Mouse (Mus musculus): Measurements from ENCODE around the gene 9430097D07Rik.

The 9430097D07Rik gene

DNA sequence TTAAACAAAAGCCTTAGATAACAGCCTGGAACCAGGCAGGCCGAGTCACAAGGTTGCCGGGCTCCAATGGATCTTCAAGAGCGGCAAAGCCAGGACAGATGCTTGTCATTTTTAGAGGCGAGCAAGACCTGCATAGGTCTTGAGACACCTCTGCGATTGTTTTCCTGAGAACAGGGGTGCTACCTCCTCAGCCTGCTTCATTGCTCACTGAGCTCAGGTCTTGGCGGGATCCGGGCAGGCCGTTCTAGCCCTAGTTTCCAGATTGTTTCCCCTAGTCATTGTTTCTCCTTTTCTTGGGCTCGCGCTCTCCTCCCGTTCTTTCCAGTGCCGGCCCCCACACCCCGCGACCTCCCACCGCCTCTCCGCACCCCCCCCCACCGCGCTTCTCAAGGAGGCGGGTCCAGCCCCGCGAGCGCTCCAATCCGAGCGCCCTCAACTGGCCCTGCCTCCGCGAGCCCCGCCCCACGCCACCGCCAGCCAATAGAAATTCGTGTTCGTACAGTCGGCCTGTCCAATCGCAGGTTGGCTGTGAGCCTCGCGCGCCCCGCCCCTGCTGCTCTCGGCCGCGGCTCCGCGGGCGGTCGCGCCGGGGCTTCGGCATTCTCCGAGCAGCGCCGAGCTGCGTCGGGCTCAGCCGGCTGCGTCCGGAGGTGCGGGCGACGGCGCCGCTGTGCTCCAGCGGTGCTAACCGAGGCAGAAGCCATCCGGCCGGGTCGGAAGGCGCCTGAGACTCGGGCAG is 40.6 kb downstream of the 9430097D07Rik start, which contains the start of gene Fam102a:
Fam102a (plus strand) TSS at position 600 of the 739 bp plus-strand sequence.
- peak; percentile 99 for DNase-seq (ENCODE audit: low read depth, low spot score)

DNA sequence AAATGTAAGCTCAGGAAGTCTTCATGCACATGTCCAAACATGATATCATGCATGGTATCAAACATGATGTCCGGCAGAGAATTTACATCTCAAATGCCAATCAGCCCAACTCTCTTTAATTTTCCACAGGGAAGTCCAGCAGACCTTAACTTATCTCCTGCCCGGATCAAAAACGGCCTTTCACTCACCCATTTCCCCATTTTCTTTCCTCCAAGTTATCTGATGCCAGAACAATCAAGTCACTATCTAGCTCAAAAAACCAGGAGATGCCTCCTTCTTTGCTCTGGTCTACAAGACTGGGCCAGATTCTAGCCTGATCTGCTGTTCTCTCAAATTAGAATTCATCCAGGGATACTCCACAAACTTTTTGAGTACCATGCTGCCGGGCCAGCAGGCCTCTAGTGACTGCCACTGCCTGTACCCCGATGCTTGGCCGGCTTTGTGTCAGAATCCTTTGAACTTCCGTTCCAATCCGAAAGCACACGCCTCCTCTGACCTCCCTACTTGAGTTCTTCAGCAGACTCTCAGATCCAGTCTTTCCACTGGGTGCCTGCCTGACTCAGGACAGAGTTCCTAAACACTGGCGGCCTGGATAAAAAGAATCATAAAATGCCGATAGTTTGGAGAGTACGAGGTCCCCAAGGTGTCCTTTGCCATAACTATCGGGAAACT is 41.3 kb downstream of the 9430097D07Rik start:
- peak; percentile 62 for DNase-seq (ENCODE audit: low read depth, low spot score)

DNA sequence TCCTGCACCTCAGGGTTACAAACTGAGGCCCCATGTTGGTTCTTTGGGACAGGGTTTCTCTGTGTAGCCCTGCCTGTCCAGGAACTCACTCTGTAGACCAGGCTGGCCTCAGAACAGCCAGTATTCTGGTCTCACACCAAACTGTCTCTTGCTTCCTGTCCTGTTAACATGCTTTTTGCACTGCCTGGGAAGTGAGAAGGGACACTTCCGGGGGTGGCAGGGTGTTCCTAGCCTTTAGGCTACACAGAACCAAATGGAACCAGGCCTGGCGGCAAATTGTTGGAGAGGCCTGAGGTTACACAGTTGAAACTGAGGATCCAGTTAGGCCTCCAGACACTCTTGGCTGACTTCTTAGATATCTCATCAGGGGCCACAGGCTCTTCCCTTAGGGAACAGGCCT is 42.3 kb downstream of the 9430097D07Rik start:
- DNase-seq (ENCODE audit: low read depth, low spot score): no peak

DNA sequence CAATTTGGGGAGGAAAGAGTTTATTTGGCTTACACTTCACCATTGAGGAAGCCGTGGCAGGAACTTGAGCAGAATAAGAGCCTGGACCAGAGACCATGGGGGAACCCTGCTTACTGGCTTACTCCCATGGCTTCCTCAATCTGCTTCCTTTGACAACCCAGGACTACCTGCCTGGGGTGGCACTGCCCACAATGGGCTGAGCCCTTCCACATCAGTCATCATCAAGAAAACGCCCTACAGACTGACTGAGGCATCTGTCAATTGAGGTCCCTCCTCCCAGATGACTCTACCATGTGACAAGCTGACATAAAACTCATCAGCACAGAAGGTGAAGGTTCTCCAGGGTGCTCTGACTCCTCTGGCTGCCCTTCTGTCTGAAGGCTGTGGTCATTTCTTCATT is 45.0 kb downstream of the 9430097D07Rik start:
- no peak for DNase-seq (ENCODE audit: low read depth, low spot score)

DNA sequence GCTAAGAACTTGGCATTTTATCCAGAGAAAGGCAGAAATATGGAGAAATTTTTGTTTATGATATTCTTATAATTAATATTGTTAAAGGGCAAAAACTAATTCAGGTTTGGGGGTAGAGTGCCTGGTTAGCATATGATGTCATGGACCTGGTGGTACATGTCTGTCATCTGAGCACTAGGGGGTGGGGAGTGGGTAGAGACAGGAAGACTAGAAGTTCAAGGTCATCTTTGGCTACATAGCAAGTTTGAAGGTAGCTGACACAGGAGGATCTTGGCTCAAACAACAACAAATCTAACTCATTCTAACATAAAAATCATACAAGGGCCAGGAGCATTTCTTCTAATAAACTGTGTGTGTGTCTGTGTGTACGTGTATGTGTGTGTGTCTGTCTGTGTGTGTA is 47.2 kb downstream of the 9430097D07Rik start:
- no peak for DNase-seq (ENCODE audit: low read depth, low spot score)

DNA sequence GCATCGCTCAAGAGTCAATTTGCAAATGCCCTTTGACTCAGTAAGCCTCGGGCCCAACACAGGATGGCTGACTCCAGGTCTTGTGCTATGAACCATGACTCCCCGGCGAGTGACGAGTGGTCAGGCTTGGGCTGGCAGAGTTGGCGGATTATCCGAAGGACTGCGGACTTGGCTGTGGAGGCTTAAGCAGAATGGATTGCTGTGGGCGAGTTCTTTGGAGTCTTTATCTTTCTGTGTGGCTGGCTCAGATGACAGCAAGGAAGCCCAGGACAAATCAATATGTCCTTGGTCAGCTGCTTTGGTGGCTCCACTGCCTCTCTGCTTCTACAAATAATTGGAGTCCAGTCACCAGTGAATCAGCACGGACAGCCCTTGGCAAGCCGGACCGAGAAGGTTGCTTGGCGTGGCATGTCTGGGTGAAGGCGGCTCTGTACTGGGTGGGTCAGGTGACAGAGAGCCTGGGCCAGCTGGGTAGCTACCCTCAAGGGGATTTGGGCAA is 48.0 kb downstream of the 9430097D07Rik start:
- no peak for DNase-seq (ENCODE audit: low read depth, low spot score)

DNA sequence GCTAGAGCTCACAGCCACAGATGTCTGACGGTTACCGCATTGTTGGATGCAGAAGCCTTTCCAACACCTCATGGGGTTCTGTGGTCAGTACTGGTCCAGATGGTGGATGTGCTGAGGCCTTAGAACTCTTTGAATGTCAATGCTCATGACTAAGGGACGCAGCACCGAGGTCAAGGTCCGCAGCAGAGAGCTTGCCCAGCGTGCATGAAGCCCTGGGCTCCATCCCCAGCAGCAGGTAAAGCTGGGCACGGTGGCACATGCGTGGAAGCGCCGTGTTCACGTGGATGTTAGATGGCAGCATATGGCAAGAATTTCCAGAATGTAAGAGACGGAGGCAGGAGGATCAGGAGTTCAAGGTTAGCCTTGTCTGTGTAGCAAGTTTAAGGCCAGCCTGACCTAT is 49.7 kb downstream of the 9430097D07Rik start:
- DNase-seq (ENCODE audit: low read depth, low spot score): no peak

DNA sequence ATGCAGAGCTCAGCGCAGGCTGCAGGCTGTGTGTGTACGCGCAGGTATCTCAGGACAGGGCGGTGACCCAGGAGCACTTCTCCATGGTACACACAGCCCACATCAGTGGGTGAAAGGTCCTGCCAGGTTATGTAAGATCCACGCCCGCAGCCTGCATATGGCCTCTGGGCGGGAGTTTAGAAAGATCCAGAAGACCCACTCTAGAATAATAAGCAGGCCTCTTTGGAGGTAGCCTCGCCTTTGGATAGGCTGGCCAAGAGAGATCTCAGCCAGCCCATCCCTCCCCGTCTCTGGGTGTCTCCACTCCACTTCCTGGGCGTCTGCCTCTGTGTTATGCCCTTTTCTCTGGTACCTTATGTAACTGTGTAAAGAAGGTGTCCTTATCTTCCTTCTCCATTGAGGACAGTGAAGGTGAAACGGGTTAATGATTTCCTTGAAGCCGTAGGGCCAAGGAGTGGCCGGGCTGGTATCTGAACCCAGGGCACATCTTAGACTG is 50.9 kb downstream of the 9430097D07Rik start:
- no peak for DNase-seq (ENCODE audit: low read depth, low spot score)
